Mouse (Mus musculus) ovary, postnatal 10 days (tissue): ENCODE data around the gene Klhl11.

Experiments used
- DNase-seq: peaks from one replicate; pipeline ENCODE4 v3.0.0; 2022; ENCODE audit warnings: low spot score

Klhl11 gene

DNA sequence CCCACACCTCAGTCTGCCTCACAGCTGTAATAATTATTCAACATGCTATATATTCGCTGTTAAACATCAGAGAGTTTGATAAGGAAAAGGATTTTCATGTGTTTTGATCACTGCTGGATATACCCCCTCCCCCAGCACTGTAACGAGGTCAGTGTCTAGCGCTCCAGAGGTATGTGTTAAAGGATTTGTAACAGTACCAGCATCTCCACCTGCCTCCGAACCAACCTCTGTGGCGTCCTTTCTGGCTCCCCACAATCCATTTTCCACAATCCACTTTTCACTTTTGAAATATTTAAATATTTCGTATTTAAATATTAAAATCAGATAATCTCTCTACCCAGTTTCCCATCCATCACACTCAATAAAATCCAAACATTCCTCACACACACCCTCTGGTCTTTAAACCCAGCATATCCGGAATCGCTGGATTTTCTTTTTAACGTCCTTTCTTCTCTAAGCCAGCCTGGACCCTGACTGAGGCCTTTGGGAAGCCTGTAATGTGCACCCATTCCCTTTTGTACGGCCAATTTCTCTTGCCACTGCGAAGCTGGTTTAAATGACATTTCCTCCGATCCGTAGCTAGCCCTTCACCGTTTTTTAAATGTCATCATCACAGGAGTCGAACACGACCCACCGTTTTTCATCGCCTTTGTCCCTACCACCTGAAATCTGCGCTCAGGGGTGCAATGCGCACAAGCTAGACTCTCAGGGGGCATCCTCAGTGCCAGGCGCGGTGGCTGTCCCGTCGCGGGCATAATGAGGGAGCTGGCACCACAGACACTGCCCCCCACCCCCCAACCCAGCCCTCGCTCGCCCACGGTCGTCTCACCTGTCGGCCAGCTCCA is 967 bp downstream of the Klhl11 start:
- DNase-seq: no peak

DNA sequence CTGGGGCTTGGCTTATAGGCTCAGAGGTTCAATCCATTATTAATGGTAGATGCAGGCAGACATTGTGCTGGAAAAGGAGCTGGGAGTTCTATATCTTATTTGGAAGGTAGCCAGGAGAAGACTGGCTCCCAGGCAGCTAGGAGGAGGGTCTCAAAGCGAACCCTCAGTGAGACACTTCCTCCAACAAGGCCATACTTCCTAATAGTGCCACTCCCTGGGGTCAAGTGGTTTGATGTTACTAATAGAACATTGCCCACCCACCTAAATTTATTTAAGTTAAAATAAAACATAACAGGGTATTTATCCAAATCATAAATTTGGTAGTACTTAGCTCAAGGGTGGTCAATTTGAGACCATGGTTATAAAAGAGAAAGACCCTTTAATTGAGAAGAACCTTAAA is 6.7 kb downstream of the Klhl11 start:
- DNase-seq: no peak

DNA sequence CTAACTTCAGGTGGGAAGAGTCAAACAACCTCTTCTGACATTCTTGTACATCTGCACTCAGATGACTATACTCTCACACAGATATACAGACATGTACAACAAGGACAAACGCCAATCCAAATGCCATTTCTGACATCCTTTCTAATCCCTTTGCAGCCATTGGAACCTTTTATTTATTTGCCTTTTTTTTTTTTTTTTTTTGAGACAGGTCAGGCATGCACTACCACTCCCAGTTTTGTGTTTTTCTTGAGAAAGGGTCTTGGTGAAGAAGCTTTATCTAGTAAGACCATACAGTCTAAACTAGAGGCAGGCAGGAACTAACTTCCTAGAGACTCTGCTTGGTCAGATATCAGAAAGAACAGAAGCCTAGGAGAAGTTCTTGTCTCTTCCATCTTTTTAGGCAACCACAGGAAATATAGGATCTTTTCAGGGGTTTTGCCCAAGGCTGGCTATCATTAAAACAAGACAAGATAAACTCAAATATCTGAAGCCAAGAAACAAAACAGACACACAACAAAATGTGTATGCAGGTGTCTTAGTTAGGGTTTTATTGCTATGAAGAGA is 7.2 kb downstream of the Klhl11 start:
- DNase-seq: no peak

DNA sequence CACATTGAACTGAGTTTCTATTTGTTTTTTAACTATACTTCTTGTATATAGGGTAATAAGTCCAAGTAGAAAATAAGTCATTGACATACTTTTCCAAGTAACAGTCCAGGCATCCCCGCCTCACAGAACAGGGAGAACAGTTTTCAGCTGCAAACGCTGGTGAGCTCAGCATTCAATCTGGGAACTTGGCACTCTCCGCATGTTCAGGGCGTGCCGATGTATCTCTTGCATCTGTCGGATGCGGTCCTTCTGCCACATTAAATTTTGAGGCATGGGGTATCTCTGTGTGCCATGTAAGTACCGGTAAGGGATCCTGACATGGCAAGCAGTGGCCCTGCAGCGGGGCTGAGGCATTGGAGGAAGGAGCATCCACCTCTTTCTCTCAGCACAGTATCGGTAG is 9.8 kb downstream of the Klhl11 start:
- DNase-seq: no peak

DNA sequence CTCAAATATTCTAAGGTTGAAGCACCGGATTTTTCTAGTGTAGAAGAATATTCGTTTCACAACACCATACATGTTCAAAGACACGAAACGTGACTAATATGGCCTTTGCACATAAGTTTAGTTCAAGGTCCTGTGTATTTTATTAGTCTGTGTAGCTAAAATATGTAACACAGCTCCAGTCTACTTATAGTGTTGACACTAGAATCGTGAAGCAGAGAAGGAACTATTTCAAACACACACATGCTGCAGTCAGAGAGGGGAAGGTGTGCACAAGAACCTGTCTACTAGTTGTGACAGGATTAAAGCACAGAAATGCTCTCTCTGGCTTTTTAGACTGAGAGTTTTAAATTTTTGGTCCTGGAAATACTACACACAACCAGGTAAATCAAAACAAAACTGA is 14.8 kb downstream of the Klhl11 start:
- DNase-seq: no peak

DNA sequence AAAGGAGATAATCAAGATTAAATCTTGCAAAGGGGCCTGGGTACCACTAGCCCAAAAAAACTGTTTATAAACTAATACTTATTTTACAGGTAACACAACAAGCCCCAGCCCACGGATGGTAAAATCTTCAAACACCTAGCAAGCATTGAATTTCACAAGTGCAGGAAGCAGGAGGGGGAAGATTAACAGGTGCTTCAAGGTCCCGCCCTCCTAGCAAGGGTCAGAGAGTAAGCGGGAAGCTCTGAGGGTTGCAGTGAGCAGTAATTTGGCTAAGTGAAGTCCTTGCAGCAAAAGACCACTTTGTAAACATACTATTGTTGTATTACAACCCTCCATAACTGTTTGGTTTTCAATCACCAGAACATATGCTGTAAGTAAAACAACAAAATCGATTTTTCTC is 15.3 kb downstream of the Klhl11 start:
- DNase-seq: no peak

DNA sequence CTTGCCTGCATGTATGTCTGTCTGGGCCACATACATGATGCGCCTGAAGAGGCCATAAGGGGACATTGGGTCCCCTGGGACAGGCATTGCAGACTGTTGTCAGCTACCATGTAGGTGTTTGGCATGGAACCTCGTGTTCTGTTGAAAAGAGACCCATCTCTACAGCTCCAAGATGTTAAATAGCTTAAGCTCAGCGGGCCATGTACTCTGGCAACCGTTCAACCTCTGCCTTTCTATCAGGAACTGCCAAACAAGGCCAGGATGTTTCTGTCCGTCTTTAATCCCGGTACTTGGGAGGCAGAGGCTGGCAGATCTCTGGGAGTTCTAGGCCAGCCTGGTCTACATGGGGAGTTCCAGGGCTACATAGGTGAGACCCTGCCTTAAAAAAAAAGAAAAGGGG is 29.9 kb downstream of the Klhl11 start:
- no peak for DNase-seq

DNA sequence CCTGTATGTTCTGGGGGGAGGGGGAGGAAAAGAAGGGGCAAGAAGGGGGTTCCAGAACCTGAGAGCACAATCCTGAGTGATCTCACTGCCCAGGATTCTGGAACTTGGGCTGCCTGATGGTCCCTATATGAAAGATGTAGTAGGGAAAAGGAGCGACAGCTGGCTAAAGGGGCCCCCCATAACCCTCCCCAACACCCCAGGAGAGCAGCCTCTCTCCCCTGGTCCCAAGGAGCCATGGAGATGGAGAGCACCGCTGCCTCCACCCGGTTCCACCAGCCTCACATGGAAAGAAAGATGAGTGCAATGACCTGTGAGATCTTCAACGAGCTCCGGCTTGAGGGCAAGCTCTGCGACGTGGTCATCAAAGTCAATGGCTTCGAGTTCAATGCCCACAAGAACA is 30.7 kb downstream of the Klhl11 start, which contains the start of the genes Nt5c3b and Klhl10:
Gene Nt5c3b (minus strand): TSS at position 12 of the 400 bp plus-strand sequence.
Gene Klhl10 (plus strand): TSS at position 121 of the 400 bp plus-strand sequence.
- no peak for DNase-seq

DNA sequence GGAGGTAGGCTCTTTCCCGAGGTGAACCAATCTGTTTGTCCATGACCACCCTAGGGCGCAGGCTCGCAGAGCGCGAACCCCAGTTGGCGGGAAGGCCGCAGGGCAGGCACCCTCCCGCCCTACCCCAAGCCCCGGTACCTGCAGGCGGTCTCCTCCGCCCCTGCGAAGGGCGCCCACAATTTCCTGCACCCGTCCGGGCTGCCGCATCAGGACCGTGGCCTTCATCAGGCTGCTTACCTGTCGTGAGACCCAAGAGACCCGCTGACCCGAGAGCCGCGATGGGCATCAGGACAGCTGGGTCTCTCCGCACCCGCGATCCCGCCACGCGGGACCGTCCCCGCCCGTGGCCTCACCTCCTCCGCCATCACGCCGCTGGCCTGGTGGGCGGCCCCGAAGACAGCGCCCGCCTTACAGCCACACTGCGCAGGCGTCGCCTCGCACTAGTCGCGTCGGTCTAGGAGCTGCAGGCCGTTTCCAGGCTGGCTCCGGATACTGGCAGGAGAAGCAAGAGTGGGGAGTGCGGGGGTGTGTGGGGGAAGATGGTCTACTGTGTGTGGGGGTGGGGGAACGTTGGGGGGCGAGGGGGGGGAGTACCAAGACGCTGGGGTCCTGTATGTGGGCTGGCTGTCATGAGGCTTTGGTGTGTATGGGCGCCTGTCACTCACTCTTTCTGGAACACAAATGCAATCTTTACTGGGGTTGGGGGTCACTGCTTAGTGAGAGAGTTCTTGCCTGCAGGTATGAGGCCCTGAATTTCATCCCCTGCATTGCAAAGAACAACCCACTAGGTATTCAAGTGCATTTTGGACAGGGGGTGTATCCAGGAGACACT is 31.6 kb downstream of the Klhl11 start:
- peak; percentile 70 for DNase-seq

DNA sequence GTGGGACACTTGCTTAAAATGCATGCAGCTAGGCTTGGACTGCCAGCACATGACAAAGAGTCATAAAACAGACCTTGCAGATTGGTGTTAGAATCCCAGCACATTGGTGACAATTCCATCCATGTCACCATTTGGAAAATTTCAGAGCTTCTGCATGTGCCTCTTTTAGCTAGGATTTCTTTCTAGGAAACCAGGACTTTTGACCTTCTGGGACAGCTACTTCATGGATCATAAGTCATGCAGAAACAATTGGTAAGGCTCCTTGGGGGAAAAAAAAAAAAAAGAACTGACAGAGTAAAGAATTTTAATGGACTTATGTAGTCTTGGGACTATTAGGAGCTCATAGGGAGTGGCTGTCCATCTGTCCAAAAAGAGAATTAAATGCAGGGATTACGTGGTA is 34.6 kb downstream of the Klhl11 start:
- DNase-seq: no peak

DNA sequence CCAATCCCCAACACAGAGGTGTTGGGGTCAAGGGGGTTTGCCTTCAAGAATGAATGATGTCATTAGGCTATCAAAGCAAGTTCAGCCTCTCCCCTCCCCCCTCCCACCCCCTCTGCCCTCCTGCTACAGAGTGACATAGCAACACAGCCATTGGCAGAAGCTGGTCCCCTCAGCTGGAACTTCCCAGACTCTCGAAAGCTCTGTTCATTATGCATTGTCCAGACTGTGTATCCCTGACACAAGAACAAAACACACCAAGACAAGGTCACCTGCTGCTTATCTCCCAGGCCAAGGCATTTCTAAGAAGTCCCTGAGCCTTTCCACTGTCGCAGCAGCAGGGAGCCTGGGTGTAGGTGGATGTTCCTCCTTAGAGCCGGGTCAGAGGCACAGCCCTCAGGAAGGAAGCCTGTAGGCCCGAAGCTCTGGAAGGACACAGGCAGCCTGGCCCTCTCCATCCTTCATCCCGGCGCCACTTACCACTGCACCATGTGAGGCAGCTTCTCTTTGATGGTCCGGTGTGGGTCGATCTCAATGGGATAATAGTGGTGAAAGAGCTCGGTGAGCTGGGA is 36.8 kb downstream of the Klhl11 start:
- no peak for DNase-seq

DNA sequence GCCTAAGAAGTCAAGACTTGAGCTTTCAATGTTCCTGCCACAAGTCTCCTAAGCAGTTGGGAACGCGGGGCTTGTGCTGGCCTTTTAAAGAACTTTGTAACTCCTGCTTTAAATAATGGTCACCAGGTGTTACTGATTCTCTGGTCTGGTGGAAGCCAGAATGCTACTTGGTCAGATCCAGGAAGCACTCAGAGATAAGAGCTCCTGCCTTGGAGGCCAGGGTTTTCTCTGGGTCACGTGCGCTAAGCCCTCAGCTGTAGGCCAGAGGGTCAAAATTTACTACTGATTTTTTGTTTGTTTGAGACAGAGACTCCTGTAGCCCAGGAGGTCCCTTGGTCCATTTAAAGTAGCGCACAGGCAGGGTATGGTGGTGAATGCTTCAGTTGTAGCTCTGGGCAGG is 40.5 kb downstream of the Klhl11 start:
- no peak for DNase-seq

DNA sequence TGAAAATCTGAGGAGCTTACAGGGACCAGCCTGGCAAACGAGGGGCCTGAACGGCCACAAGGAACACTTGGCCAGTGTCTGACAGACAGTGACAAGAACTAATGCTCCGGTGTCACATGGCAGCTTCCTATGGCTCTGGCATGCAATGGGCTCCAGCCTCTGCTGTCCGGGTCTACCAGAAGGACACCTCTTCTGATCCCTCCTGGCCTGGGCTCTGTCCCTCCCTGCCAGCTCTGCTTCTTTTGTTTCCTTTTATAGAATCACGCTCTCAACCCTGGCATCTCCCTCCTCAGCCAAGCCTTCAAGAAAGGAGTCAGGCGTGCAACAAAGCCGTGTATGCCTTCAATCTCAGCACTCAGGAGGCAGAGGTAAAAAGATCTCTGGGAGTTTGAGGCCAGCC is 42.5 kb downstream of the Klhl11 start:
- DNase-seq: no peak

DNA sequence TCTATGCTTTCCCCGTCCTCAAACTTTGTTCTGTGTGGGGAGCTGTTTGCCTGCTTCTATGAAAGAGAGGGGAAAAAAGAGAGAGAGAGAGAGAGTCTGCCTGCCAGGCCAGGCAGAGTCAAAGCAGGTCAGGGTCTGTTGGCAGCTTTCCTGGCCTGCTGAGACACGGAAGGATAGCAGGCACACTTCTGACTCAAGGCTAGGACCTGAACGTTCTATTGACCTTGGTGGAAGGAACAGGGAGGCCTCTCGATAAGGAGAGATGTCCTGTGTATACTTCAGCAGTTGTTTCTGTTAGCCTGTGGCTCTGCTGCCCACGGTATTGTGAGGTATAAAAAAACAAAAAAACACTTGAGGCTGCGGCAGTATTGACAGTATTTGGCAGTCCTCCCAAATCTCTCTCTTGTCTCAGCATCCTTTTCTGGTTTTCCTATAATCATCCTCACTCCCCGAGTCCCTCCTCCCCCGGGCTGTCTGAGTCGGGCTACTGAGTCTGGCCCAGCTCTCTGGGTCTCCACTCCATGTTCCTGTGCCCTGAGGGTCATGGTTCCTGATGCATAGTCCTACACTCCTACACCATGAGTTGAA is 43.8 kb downstream of the Klhl11 start:
- DNase-seq: no peak

DNA sequence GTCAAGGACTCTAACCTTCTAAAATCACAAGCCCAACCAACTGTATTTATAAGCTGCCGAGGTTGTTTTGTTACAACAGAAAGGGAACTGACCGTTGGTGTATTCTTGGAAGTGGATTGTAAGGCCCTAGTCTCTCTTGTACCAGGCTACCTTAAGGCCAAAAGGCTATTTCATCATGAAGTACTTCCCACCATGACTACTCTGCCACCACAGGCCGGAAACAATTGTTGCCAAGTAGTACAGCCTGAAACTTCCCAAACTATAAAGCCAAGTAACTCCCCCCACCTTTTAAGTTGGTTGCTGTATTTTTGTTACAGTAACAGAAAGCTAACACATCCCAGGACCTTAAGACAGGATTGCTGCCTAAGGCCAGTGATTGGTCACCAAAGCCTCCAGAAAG is 45.7 kb downstream of the Klhl11 start:
- DNase-seq: no peak

DNA sequence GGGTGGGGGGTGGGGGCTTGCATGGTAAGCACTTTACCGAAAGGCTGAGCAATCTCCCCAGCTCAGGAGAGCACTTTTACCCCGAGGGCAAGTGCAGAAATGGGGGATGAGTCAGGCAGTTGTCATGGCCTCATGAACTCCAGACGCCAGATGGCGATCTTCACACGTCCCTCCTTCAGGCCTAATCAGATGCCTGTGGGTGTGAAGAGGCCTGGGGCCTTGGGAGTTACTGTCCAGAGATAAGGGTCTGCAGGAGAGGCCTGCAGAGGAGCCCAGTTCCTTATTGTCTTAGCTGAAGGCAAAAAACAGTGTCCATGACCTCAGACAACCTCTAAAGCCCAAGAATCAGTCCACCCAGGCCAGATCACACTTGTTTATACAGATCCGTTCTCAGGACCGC is 46.7 kb downstream of the Klhl11 start:
- peak; percentile 52 for DNase-seq

DNA sequence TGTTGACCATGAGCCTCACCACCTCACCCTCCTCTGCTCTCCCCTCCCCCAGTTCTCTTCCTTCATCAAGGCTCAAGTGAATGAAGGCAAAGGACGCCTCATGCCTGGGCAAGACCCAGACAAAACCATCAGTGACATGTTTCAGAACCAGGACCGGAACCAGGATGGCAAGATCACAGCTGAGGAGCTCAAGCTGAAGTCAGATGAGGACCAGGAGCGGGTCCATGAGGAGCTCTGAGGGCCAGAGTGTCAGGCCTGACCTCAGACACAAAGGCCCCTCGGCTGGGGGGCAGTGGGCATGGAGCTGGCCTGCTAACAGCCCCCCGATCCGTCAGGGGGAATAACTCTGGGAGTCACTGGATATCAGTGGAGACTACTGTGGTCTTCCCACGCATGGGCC is 48.7 kb downstream of the Klhl11 start:
- DNase-seq: no peak

DNA sequence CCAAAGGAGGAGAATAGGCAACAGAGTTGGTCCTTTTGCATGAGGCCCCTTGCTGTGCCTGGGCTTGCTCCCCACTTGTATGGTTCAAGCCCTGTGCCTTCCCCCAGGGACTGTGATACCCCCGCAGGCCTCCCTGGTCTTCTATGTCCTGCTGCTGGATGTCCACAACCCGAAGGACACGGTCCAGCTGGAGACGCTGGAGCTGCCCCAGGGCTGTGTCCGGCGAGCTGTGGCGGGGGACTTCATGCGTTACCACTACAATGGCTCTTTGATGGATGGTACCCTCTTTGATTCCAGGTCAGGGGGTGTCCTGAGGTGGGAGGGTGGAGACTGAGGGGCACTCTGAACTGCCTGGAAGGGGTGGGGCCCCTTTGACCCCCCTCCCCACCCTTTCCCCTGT is 51.0 kb downstream of the Klhl11 start:
- no peak for DNase-seq

DNA sequence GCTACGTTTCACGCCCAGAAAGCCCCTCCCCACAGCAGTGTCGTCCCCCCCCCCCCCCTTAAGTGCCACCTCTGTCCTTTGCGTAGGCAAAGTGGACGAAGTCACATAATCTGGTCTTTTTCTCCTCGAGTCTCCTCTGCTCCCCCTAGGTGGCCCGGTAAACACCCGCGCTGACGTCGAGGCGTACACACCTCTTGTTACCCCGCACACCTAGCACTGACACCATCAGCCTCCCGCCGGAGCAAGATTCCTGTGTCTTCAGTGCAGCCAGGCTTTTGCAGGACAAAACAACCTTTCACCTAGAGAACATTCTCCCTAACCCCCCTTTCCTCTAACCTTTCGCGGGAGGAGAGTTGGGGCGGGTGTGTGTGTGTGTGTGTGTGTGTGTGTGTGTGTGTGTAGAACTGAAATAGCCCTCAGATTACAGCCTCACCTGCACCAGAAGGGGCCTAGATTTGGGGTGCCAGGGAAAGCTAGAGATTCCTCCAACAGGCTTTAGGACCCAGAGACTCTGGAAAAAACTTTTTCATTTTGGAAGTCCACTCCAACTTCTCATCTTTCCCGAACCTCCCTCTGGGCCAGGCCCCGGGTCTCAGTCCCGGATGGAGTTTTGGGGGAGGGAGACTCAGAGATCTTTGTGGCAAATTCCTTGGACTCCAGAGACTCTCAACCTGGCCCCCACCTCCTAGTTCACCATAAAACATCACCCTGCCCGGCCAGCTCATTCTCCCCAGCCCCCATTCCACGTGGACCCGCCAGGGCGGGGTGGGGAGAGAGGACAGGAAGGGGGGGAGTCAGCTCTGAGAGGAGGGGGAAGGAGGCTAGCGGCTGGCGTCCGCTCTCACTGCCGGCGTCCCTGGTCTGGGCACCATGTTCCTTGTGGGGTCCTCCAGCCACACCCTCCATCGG is 57.4 kb downstream of the Klhl11 start, which contains the start of gene Fkbp10:
Gene Fkbp10 (plus strand): TSS at position 784 of the 909 bp plus-strand sequence.
- peak; percentile 69 for DNase-seq

DNA sequence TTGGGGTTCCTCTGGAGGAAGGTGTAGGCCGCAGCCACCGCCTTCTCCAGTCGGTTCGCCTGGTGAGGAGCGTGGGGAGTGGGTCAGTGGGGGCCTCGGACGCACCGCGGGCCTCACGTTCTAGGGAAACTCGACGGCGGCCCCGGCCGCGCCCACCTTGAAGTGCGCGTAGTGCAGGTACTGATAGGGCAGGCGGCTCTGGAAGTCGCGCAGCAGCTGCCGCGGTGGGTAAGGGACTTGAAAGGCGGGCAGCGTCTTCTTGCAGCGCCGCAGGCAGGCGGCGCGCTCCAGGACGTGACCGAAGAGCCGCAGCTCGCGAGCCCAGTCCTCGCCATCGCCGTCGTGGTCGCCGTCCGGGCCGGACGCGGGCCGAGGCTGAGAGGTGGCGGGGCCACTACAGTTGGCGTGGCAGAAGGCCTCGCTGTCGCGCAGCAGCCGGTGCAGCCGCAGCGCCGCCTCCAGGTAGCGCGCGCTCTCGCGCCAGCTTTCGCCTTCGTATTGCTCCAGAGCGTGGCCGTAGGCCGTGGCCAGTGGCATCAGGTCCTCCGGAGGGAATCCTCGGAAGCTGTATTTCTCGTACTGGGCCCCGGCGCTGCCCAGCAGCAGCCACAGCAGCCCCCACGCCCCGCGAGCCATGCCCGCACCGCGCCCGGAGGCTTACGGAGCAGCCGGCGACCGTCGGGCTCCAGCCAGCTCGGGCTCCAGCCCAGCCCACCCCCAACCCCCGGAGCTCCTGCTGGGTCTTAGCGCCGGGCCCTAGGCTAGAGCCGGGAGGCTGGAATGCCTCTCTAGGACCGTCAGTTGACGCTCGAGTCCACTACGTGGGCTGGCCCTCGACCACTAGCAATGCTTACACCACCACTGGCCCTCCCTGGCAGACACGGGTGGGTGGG is 58.3 kb downstream of the Klhl11 start, which contains the start of gene P3h4:
Gene P3h4 (minus strand): TSS at position 816 of the 893 bp plus-strand sequence.
- peak; percentile 81 for DNase-seq
